In genomic region chr7:113311784-113312183, GRCm38 (mm10) we compare ENCODE assay signal across 9 mouse cellular contexts. TPM values are rescaled to one million over a fixed set of nuclear protein-coding genes. Genes with fewer than 3 reads are reported as not detected.
DNase-seq lines count a peak whose midpoint lies in the region; ATAC-seq lines count a peak whose summit lies in the region.
"Had no signal": no experiment of that assay in that cellular context is flagged by ENCODE, and none has a peak within 500 bp of the region (broad histone marks: within the 10 kb centered on the region; RNA-seq: fewer than 3 reads in every experiment).

No protein-coding gene starts in this region.

- H3K36me3 ChIP-seq in midbrain, embryonic 16.5 days (ENCODE audit: control insufficient read depth, insufficient read depth, low read length): 0 out of 2 replicates have a peak, but pooled peaks cover 4% of the 10 kb centered on the region

- 26% methylated on average over 2 of the region's 2 CpGs for WGBS in midbrain, embryonic 16.5 days

- H3K9me3 ChIP-seq in midbrain, embryonic 16.5 days (replicated peaks; ENCODE audit: control insufficient read depth, low read length, poor library complexity, severe bottlenecking): no peaks in the 10 kb centered on the region
- H3K9me3 ChIP-seq: neural tube, embryonic 12.5 days had no signal

- H3K27me3 ChIP-seq in midbrain, embryonic 16.5 days (ENCODE audit: control insufficient read depth, insufficient read depth, low read depth, low read length): no peaks in the 10 kb centered on the region
- H3K27me3 ChIP-seq: neural tube, embryonic 12.5 days had no signal

- intact Hi-C loops in left cerebral cortex, postnatal 10 days (cut with DNase I): loop anchor here (2.0 kb wide), 1 partner anchor 169 kb away; no protein-coding TSS in a partner anchor

- H3K4me1 ChIP-seq in midbrain, embryonic 16.5 days (ENCODE audit: control insufficient read depth, insufficient read depth, low read length): peaks cover 5% of the 10 kb centered on the region; the same call in 1 of the 2 replicates
- H3K4me1 ChIP-seq: neural tube, embryonic 12.5 days had no signal

- no peak overlapping the region for H3K9ac ChIP-seq in midbrain, embryonic 16.5 days (ENCODE audit: low read depth, low read length)
- H3K9ac ChIP-seq: neural tube, embryonic 12.5 days had no signal

- H3K4me2 ChIP-seq in midbrain, embryonic 16.5 days (ENCODE audit: low read length): no peak overlapping the region
- H3K4me2 ChIP-seq: neural tube, embryonic 12.5 days had no signal

- no peak overlapping the region for H3K27ac ChIP-seq in midbrain, embryonic 16.5 days (ENCODE audit: low read length)
- H3K27ac ChIP-seq: neural tube, embryonic 12.5 days had no signal

- peak; percentile 77 for DNase-seq in testis, postnatal 10 days (ENCODE audit: low spot score)
- no peak for DNase-seq in testis, postnatal 14 days (ENCODE audit: low spot score)
- DNase-seq in adrenal gland, adult 8-10 months: peak; percentile 17
- DNase-seq in embryo, embryonic 11 days: peak; percentile 73
- DNase-seq in left cerebral cortex, postnatal 10 days (ENCODE audit: extremely low spot score in 1 of 2, low spot score in 2 of 2): peak; percentile 60 to 72
- DNase-seq in thymus, postnatal 0 days (ENCODE audit: low spot score): peak; percentile 80

- ATAC-seq in hematopoietic stem cell, adult 5-6 weeks (replicated peaks in 1 of 2; ENCODE audit: insufficient read depth in 1 of 2, low FRiP score in 2 of 2, low TSS enrichment in 1 of 2, low read depth in 1 of 2, poor library complexity in 2 of 2, severe bottlenecking in 2 of 2): peak; percentile 62; a peak in 2 of 4 replicates
- ATAC-seq in midbrain, embryonic 16.5 days: peak; percentile 64; the same call in 1 of the 2 replicates

- no peak overlapping the region for H3K4me3 ChIP-seq in midbrain, embryonic 16.5 days (ENCODE audit: low read depth, low read length)
- H3K4me3 ChIP-seq: neural tube, embryonic 12.5 days had no signal

RNA-seq across cellular contexts. Expression of gene Btbd10, which starts 57.4 kb away (rescaled TPM):
- 10 to 100 TPM; 15.4 to 23.3 (median 19.0) TPM for total RNA-seq in adrenal gland, adult 8-10 months (2022)
- total RNA-seq in hematopoietic stem cell, adult 5-6 weeks (2017): 27.8 and 31.7 TPM in 2 replicates
- total RNA-seq in left cerebral cortex, postnatal 10 days (2021): 10 to 100 TPM; 63.0 to 67.6 TPM
- 85.7 and 86.2 TPM in 2 replicates for polyA plus RNA-seq in midbrain, embryonic 16.5 days (2015; fragmentation: Nextera tagmentation; extraction: Ambion mirVana)
- 22.7 and 22.9 TPM in 2 replicates for polyA plus RNA-seq in thymus, postnatal 0 days (2015; fragmentation: Nextera tagmentation; extraction: Ambion mirVana)
